Mouse (Mus musculus) brown adipose tissue, adult 24 weeks (tissue): ENCODE measurements around the gene Gm12216. TPM values are rescaled to one million over a fixed set of nuclear protein-coding genes. Genes with fewer than 3 reads are reported as not detected.
A peak's percentile ranks its signal among the peaks of the same experiment; 100 is the strongest.

Source experiments
- H3K27ac ChIP-seq: fragments of 200-500 bp; replicated peaks from 2 replicates; pipeline ENCODE4 v1.5.1; 2012; ENCODE audit warnings: low read depth, mild to moderate bottlenecking, low read length
- H3K4me1 ChIP-seq: fragments of 200-500 bp; 2 replicates; pipeline ENCODE4 v1.6.1; 2012; ENCODE audit warnings: low read length, mixed read lengths; ENCODE audit not compliant: control insufficient read depth, insufficient read depth, insufficient read length
- H3K4me3 ChIP-seq: fragments of 200-500 bp; 2 replicates; pipeline ENCODE4 v1.5.1; 2012; ENCODE audit warnings: low read depth, mild to moderate bottlenecking, low read length, moderate library complexity; ENCODE audit not compliant: insufficient read depth
- polyA plus RNA-seq: library from polyadenylated mRNA; stranded (reverse); fragments of >200 nt; gene quantifications from 2 replicates; pipeline ENCODE4 v1.2.4, GENCODE M21; 2012; ENCODE audit not compliant: missing spikeins, insufficient read depth, insufficient read length

The Gm12216 gene
- polyA plus RNA-seq, 1 experiment = 7.8 TPM

DNA sequence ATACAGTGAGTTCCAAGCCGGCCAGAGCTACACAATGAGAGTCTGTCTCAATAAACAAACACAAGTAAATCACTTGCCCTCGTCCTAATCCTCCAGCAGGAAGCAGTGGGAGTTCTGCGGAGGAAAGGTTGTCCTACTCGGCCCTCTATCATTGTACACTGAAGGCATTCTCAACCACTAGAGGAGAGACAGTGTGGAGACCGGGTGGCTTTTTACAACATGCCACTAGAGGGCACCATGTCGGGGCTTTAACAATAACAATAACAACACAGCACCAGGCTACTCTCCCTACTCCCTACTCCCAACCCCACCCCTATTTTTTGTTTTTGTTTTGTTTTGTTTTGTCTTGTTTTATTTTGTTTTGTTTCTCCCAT, 121.5 kb downstream of the Gm12216 start:
- H3K27ac ChIP-seq = 0 out of 2 replicates have a peak overlapping the region, but pooled peaks have one; percentile 5
- peaks cover 2% of the 10 kb centered on the region; the same call in 1 of the 2 replicates for H3K4me1 ChIP-seq
- H3K4me3 ChIP-seq = no peak overlapping the region

DNA sequence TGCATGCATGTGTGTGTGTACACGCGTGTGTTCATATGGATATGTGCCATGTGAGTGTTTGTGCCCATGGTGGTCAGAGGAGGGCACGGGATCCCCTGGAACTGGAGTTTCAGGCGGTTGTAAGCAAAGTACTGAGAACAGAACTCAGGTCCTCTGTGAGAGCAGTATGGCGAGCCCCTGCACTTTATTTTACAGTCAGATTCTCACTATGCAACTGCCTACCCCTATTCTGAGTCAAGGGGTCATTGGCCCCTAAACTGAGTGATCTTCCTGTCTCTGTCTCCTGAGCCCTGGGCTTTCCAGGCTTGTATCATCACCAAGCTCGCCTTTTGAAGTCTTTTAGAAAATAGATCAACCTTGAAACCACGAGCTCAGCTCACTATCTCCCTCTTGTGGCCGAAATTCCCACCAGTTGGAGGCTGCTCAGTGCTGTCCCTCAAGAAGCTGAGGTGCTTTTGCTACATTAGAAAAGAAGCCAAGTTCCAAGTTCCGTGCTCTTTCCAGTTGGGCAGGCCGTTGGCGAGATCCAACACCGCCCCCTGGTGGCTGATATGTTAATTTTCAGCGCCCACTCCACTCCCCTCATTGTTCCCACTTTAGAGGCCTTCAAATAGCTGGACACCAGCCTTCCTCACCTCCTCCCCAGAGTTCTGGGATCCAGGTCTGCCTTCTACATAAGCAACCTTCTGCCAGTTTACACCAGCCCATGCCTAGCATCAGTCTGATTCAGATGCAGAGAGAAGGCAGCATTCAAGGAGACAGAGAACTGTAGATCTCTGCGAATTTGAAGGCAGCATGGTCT, 122.1 kb downstream of the Gm12216 start:
- Histone ChIP-seq H3K4me1 (no peaks in the 10 kb centered on the region), H3K4me3 (no peak overlapping the region), H3K27ac (0 out of 2 replicates have a peak overlapping the region, but pooled peaks have one; percentile 5)

DNA sequence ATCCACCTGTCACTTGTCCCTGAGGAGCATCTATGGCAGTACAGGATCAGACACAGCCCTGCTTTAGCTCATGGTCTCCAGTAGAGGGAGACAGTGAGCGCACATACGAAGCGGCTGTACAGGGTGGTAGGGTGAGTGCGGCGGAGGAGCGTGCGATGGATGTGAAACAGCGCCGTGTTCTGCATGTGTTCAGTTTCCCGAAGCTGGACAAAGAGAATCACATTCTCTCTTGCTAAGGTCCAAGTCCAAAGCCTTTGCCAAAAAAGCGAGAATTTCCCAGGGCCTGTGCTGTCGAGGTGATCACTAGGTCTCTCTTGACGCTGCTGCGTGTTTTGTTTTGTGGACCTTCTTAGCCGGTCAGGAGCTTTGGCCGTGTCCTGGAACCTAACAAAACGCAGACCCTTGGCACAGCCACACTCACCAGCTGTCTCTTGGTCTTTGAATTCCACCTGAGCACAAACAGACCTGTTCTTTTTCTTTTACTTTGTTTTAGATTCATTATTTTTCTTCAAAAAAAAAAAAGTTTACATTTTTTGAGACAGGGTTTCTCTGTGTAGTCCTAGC, 123.3 kb downstream of the Gm12216 start:
- H3K4me1 ChIP-seq = no peaks in the 10 kb centered on the region
- H3K27ac ChIP-seq = no peak overlapping the region
- peak overlapping the region; percentile 19 for H3K4me3 ChIP-seq

DNA sequence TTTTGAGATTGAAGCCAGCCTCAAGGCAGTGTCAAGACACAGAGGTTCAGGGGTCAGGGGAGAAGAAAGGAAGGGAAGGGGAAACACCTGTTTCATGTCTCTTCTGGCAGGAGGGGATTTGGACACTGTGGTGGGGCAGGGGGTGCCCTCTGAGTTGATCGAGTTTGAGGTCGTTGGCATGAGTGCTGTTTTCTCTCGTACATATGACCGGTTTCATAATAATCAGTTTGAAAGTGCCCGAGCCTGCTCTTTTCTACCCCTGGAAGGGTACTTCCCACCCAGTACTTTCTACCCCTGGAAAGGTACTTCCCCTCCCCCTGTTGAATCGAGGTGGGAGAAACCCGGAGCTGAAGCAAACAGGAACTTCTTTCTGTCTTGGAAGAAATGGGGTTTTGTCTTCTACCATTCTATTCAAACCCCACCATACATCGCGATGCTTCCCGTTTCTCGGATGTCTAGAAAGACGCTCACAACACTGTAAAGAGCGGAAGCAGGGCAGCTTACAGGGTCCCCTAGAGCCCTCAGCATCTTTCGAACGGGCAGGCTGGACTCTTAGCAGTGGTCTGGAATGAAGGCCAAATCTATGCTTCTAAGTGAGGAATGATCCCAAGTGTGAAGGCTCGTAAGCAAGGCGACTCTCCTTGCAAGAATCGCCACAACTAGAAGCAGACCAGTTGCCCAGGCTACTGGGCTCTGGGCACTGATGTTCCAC, 123.9 kb downstream of the Gm12216 start:
- Histone ChIP-seq H3K27ac (no peak overlapping the region), H3K4me3 (no peak overlapping the region), H3K4me1 (no peaks in the 10 kb centered on the region)

DNA sequence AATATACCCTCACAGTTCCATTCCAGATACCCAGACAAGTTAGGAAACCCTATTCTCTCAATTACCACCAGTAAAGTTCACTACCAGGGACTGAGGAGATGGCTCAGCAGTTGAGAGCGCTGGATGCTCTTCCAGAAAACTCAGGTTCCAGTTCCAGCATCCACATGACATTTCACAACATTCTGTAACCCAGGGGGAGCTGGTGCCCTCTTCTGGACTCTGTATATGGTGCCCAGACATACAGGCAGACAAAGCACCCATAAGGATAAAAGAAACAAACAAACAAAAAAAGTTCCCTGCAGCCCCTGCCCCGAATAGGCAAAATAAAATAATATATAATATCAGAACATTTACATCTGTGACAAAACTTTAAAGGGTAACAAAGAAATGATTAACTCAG, 124.6 kb downstream of the Gm12216 start:
- no peaks in the 10 kb centered on the region for H3K4me1 ChIP-seq
- H3K27ac ChIP-seq = no peak overlapping the region
- no peak overlapping the region for H3K4me3 ChIP-seq

DNA sequence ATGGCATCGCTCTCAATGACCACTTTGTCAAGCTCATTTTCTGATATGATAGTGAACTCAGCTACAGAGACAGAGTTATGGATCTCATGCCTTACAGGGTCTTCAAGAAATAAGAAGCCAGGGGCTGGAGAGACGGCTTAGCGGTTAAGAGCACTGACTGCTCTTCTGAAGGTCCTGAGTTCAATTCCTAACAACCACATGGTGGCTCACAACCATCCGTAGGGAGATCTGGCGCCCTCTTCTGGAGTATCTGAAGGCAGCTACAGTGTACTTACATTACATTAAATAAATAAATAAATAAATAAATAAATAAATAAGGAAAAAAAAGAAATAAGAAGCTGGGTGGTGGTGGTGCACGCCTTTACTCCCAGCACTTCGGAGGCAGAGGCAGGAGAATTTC, 125.2 kb downstream of the Gm12216 start:
- Histone ChIP-seq H3K4me1 (no peaks in the 10 kb centered on the region), H3K27ac (no peak overlapping the region), H3K4me3 (no peak overlapping the region)

Other genes starting within 250 kb of the Gm12216 start
- gene Il4, start 240.6 kb downstream of the Gm12216 start, polyA plus RNA-seq = not detected in 2 replicates
- not detected in 2 replicates for gene Il13, start 224.6 kb downstream of the Gm12216 start, polyA plus RNA-seq
- gene Rad50, start 151.9 kb downstream of the Gm12216 start, polyA plus RNA-seq = 3.9 and 4.8 TPM in 2 replicates
- not detected in 2 replicates for gene Il5, start 138.5 kb downstream of the Gm12216 start, polyA plus RNA-seq
- gene Irf1, start 89.2 kb downstream of the Gm12216 start, polyA plus RNA-seq = 12.5 and 27.9 TPM in 2 replicates
- not detected in 2 replicates for gene Gm17334, start 86.1 kb downstream of the Gm12216 start, polyA plus RNA-seq
- 22.0 and 24.9 TPM in 2 replicates for gene Slc22a5, start 32.4 kb upstream of the Gm12216 start, polyA plus RNA-seq
- gene Slc22a21, start 121.1 kb upstream of the Gm12216 start, polyA plus RNA-seq = 1.4 and 1.8 TPM in 2 replicates
- 1.8 and 3.5 TPM in 2 replicates for gene Slc22a4, start 168.8 kb upstream of the Gm12216 start, polyA plus RNA-seq
- gene Pdlim4, start 209.8 kb upstream of the Gm12216 start, polyA plus RNA-seq = 2.9 and 3.5 TPM in 2 replicates
- 3.6 and 5.6 TPM in 2 replicates for gene P4ha2, start 240.8 kb upstream of the Gm12216 start, polyA plus RNA-seq